Mouse (Mus musculus): Measurements from ENCODE around the gene Dner. TPM values are rescaled to one million over a fixed set of nuclear protein-coding genes. Genes with fewer than 3 reads are reported as not detected.

The Dner gene
- polyA plus RNA-seq, 1 experiment from 2014 or later: 3.4 TPM

GRCm38 (mm10) chr1:84664377-84665118, 31.5 kb downstream of the Dner start:
- WGBS: 52% methylated on average over 4 of the region's 4 CpGs
- Histone ChIP-seq H3K27me3 (replicated peaks; ENCODE audit: control insufficient read depth, insufficient read depth, low read length) (no peaks in the 10 kb centered on the region), H3K36me3 (ENCODE audit: control insufficient read depth, insufficient read depth, low read length) (no peaks in the 10 kb centered on the region), H3K9me3 (ENCODE audit: control insufficient read depth, low read length) (no peaks in the 10 kb centered on the region), H3K27ac (ENCODE audit: low read length) (no peak overlapping the region), H3K4me1 (ENCODE audit: control insufficient read depth, insufficient read depth, low read length) (no peaks in the 10 kb centered on the region), H3K4me3 (ENCODE audit: low read length) (no peak overlapping the region), H3K4me2 (ENCODE audit: low read depth, low read length) (no peak overlapping the region), H3K9ac (ENCODE audit: low read depth, low read length) (no peak overlapping the region)
- ATAC-seq: no peak

- H3K9me3 ChIP-seq (ENCODE audit: control insufficient read depth, low read length): no peaks in the 10 kb centered on the region
- no peaks in the 10 kb centered on the region for H3K27me3 ChIP-seq (replicated peaks; ENCODE audit: control insufficient read depth, insufficient read depth, low read length)
- H3K4me1 ChIP-seq (ENCODE audit: control insufficient read depth, insufficient read depth, low read length): no peaks in the 10 kb centered on the region
- 93% methylated on average over 2 of the region's 2 CpGs for WGBS
- no peak overlapping the region for H3K4me3 ChIP-seq (ENCODE audit: low read length)
- ATAC-seq: no peak
- H3K36me3 ChIP-seq (ENCODE audit: control insufficient read depth, insufficient read depth, low read length): no peaks in the 10 kb centered on the region
- H3K9ac ChIP-seq (ENCODE audit: low read depth, low read length): no peak overlapping the region
- no peak overlapping the region for H3K27ac ChIP-seq (ENCODE audit: low read length)
- no peak overlapping the region for H3K4me2 ChIP-seq (ENCODE audit: low read depth, low read length)
These were observed 49.2 kb downstream of the Dner start for GRCm38 (mm10) chr1:84646781-84647180.

GRCm38 (mm10) chr1:84640463-84640862, 55.6 kb downstream of the Dner start:
- ATAC-seq: no peak
- Histone ChIP-seq H3K9me3 (ENCODE audit: control insufficient read depth, low read length) (no peaks in the 10 kb centered on the region), H3K9ac (ENCODE audit: low read depth, low read length) (no peak overlapping the region), H3K4me1 (ENCODE audit: control insufficient read depth, insufficient read depth, low read length) (no peaks in the 10 kb centered on the region), H3K36me3 (ENCODE audit: control insufficient read depth, insufficient read depth, low read length) (no peaks in the 10 kb centered on the region), H3K27me3 (replicated peaks; ENCODE audit: control insufficient read depth, insufficient read depth, low read length) (no peaks in the 10 kb centered on the region), H3K4me3 (ENCODE audit: low read length) (no peak overlapping the region), H3K27ac (ENCODE audit: low read length) (no peak overlapping the region), H3K4me2 (ENCODE audit: low read depth, low read length) (no peak overlapping the region)
- 65% methylated on average over 4 of the region's 4 CpGs for WGBS

GRCm38 (mm10) chr1:84636890-84637289, 59.1 kb downstream of the Dner start:
- Histone ChIP-seq H3K4me1 (ENCODE audit: control insufficient read depth, insufficient read depth, low read length) (no peaks in the 10 kb centered on the region), H3K9me3 (ENCODE audit: control insufficient read depth, low read length) (no peaks in the 10 kb centered on the region), H3K27me3 (replicated peaks; ENCODE audit: control insufficient read depth, insufficient read depth, low read length) (no peaks in the 10 kb centered on the region), H3K27ac (ENCODE audit: low read length) (no peak overlapping the region), H3K4me2 (ENCODE audit: low read depth, low read length) (no peak overlapping the region), H3K4me3 (ENCODE audit: low read length) (no peak overlapping the region), H3K36me3 (ENCODE audit: control insufficient read depth, insufficient read depth, low read length) (no peaks in the 10 kb centered on the region), H3K9ac (ENCODE audit: low read depth, low read length) (no peak overlapping the region)
- ATAC-seq: no peak
- 39% methylated on average over 6 of the region's 6 CpGs for WGBS

GRCm38 (mm10) chr1:84628244-84628643, 67.8 kb downstream of the Dner start:
- no peak overlapping the region for H3K9ac ChIP-seq (ENCODE audit: low read depth, low read length)
- no peaks in the 10 kb centered on the region for H3K4me1 ChIP-seq (ENCODE audit: control insufficient read depth, insufficient read depth, low read length)
- H3K27ac ChIP-seq (ENCODE audit: low read length): no peak overlapping the region
- H3K36me3 ChIP-seq (ENCODE audit: control insufficient read depth, insufficient read depth, low read length): no peaks in the 10 kb centered on the region
- WGBS: 73% methylated on average over 6 of the region's 6 CpGs
- no peaks in the 10 kb centered on the region for H3K9me3 ChIP-seq (ENCODE audit: control insufficient read depth, low read length)
- no peak overlapping the region for H3K4me3 ChIP-seq (ENCODE audit: low read length)
- no peaks in the 10 kb centered on the region for H3K27me3 ChIP-seq (replicated peaks; ENCODE audit: control insufficient read depth, insufficient read depth, low read length)
- no peak overlapping the region for H3K4me2 ChIP-seq (ENCODE audit: low read depth, low read length)
- no peak for ATAC-seq

- Histone ChIP-seq H3K4me1 (ENCODE audit: control insufficient read depth, insufficient read depth, low read length) (no peaks in the 10 kb centered on the region), H3K4me2 (ENCODE audit: low read depth, low read length) (no peak overlapping the region), H3K36me3 (ENCODE audit: control insufficient read depth, insufficient read depth, low read length) (no peaks in the 10 kb centered on the region), H3K27ac (ENCODE audit: low read length) (no peak overlapping the region), H3K9ac (ENCODE audit: low read depth, low read length) (no peak overlapping the region), H3K27me3 (replicated peaks; ENCODE audit: control insufficient read depth, insufficient read depth, low read length) (no peaks in the 10 kb centered on the region), H3K9me3 (ENCODE audit: control insufficient read depth, low read length) (no peaks in the 10 kb centered on the region), H3K4me3 (ENCODE audit: low read length) (no peak overlapping the region)
- ATAC-seq: no peak
- 34% methylated on average over 10 of the region's 12 CpGs for WGBS
These were observed 73.0 kb downstream of the Dner start for GRCm38 (mm10) chr1:84622978-84623554.

GRCm38 (mm10) chr1:84621308-84621707, 74.7 kb downstream of the Dner start:
- Histone ChIP-seq H3K4me1 (ENCODE audit: control insufficient read depth, insufficient read depth, low read length) (no peaks in the 10 kb centered on the region), H3K27ac (ENCODE audit: low read length) (no peak overlapping the region), H3K36me3 (ENCODE audit: control insufficient read depth, insufficient read depth, low read length) (no peaks in the 10 kb centered on the region), H3K4me3 (ENCODE audit: low read length) (no peak overlapping the region), H3K27me3 (replicated peaks; ENCODE audit: control insufficient read depth, insufficient read depth, low read length) (no peaks in the 10 kb centered on the region), H3K9ac (ENCODE audit: low read depth, low read length) (no peak overlapping the region), H3K9me3 (ENCODE audit: control insufficient read depth, low read length) (no peaks in the 10 kb centered on the region), H3K4me2 (ENCODE audit: low read depth, low read length) (no peak overlapping the region)
- no peak for ATAC-seq
- WGBS: 70% methylated on average over 3 of the region's 3 CpGs

- H3K4me3 ChIP-seq (ENCODE audit: low read length): no peak overlapping the region
- no peaks in the 10 kb centered on the region for H3K36me3 ChIP-seq (ENCODE audit: control insufficient read depth, insufficient read depth, low read length)
- no peaks in the 10 kb centered on the region for H3K9me3 ChIP-seq (ENCODE audit: control insufficient read depth, low read length)
- no peaks in the 10 kb centered on the region for H3K4me1 ChIP-seq (ENCODE audit: control insufficient read depth, insufficient read depth, low read length)
- WGBS: 52% methylated on average over 16 of the region's 16 CpGs
- ATAC-seq: no peak
- no peak overlapping the region for H3K27ac ChIP-seq (ENCODE audit: low read length)
- no peak overlapping the region for H3K9ac ChIP-seq (ENCODE audit: low read depth, low read length)
- no peaks in the 10 kb centered on the region for H3K27me3 ChIP-seq (replicated peaks; ENCODE audit: control insufficient read depth, insufficient read depth, low read length)
- no peak overlapping the region for H3K4me2 ChIP-seq (ENCODE audit: low read depth, low read length)
These were observed 76.8 kb downstream of the Dner start for GRCm38 (mm10) chr1:84619131-84619760.

- ATAC-seq: no peak
- Histone ChIP-seq H3K27me3 (replicated peaks; ENCODE audit: control insufficient read depth, insufficient read depth, low read length) (no peaks in the 10 kb centered on the region), H3K4me1 (ENCODE audit: control insufficient read depth, insufficient read depth, low read length) (no peaks in the 10 kb centered on the region), H3K9ac (ENCODE audit: low read depth, low read length) (no peak overlapping the region), H3K4me3 (ENCODE audit: low read length) (no peak overlapping the region), H3K9me3 (ENCODE audit: control insufficient read depth, low read length) (no peaks in the 10 kb centered on the region), H3K36me3 (ENCODE audit: control insufficient read depth, insufficient read depth, low read length) (no peaks in the 10 kb centered on the region), H3K27ac (ENCODE audit: low read length) (no peak overlapping the region), H3K4me2 (ENCODE audit: low read depth, low read length) (no peak overlapping the region)
- WGBS: 79% methylated on average over 1 of the region's 1 CpGs
These were observed 77.9 kb downstream of the Dner start for GRCm38 (mm10) chr1:84618094-84618493.

All from intestine, embryonic 16.5 days (tissue).